Mouse (Mus musculus): ENCODE data around the gene Map3k5. TPM values are rescaled to one million over a fixed set of nuclear protein-coding genes. Genes with fewer than 3 reads are reported as not detected.

The Map3k5 gene
- polyA plus RNA-seq, 1 experiment from 2014 or later, result 2.2 TPM

- TF ChIP-seq CTCF (IDR thresholded peaks at IDR 0.05; ENCODE audit: low read depth), result no peak
- H3K4me1 ChIP-seq (replicated peaks; ENCODE audit: insufficient read depth, low read length), result no peaks in the 10 kb centered on the region
- H3K4me3 ChIP-seq (replicated peaks; ENCODE audit: low read depth, low read length), result no peak overlapping the region
- no peak overlapping the region for H3K27ac ChIP-seq
- H3K36me3 ChIP-seq (ENCODE audit: insufficient read depth, low read length), result no peaks in the 10 kb centered on the region
- DNase-seq (ENCODE audit: low spot score) (no peak), ATAC-seq (replicated peaks; ENCODE audit: low FRiP score, low read depth) (no peak)
- H3K9me3 ChIP-seq (replicated peaks; ENCODE audit: low read length), result no peaks in the 10 kb centered on the region
- no peaks in the 10 kb centered on the region for H3K27me3 ChIP-seq (ENCODE audit: insufficient read depth, low read length)
- WGBS, result 89% methylated on average over 5 of the region's 5 CpGs
- H3K9ac ChIP-seq (ENCODE audit: low read depth, low read length), result no peak overlapping the region
- H3K4me2 ChIP-seq (ENCODE audit: low read length), result no peak overlapping the region
These were observed 44.5 kb downstream of the Map3k5 start for GRCm38 (mm10) chr10:19978662-19979199.

DNA sequence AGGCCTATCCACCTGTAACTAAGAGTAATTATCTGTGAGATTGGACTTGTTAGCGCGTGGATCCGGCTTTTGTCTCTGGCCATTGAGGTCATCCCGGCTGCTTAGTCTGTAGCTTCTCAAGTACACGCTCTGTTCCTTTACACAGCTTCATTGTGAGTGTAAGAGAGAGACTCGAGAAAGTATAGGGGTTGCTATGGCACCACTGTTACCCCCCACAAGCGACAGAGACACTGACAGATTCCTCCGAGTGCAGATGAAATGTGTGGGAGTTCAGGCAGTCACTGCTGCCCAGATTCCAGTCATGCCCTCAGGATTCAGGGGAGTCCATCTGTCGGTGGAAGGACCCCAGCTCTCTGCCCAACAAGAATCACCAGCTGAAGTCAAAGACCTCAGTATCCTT is 53.5 kb downstream of the Map3k5 start:
- no peak overlapping the region for H3K27ac ChIP-seq
- no peak for TF ChIP-seq CTCF (IDR thresholded peaks at IDR 0.05; ENCODE audit: low read depth)
- DNase-seq (ENCODE audit: low spot score), result no peak
- H3K36me3 ChIP-seq (ENCODE audit: insufficient read depth, low read length), result no peaks in the 10 kb centered on the region
- ATAC-seq (replicated peaks; ENCODE audit: low FRiP score, low read depth), result no peak; the same call in 1 of the 2 replicates
- no peaks in the 10 kb centered on the region for H3K27me3 ChIP-seq (ENCODE audit: insufficient read depth, low read length)
- WGBS, result 60% methylated on average over 9 of the region's 9 CpGs
- H3K4me2 ChIP-seq (ENCODE audit: low read length), result no peak overlapping the region
- H3K4me3 ChIP-seq (replicated peaks; ENCODE audit: low read depth, low read length), result no peak overlapping the region
- H3K4me1 ChIP-seq (replicated peaks; ENCODE audit: insufficient read depth, low read length), result no peaks in the 10 kb centered on the region
- H3K9ac ChIP-seq (ENCODE audit: low read depth, low read length), result no peak overlapping the region
- H3K9me3 ChIP-seq (replicated peaks; ENCODE audit: low read length), result no peaks in the 10 kb centered on the region

DNA sequence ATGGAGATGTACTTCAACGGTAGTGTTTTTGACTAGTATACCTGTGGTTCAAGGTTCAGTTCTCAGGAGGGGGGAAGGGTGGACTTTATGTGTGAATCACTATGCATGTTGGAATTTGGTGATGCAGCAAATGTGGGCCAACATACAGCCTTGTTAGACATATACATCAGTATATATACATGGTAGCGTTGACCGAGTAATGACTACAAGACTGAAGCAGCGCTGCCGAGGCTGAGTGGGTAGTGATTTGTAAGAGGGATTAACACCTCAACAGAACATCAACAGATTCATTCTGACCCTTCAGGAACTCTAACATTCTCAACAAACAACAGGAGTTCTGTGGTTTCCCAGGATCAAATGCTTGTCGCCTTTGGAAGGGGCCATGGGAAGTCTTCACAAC is 55.7 kb downstream of the Map3k5 start:
- TF ChIP-seq CTCF (IDR thresholded peaks at IDR 0.05; ENCODE audit: low read depth), result no peak
- DNase-seq (ENCODE audit: low spot score), result no peak
- WGBS, result 88% methylated on average over 6 of the region's 6 CpGs
- no peak overlapping the region for H3K9ac ChIP-seq (ENCODE audit: low read depth, low read length)
- H3K27me3 ChIP-seq (ENCODE audit: insufficient read depth, low read length), result no peaks in the 10 kb centered on the region
- H3K27ac ChIP-seq, result no peak overlapping the region
- no peaks in the 10 kb centered on the region for H3K36me3 ChIP-seq (ENCODE audit: insufficient read depth, low read length)
- no peaks in the 10 kb centered on the region for H3K9me3 ChIP-seq (replicated peaks; ENCODE audit: low read length)
- no peak for ATAC-seq (replicated peaks; ENCODE audit: low FRiP score, low read depth)
- H3K4me3 ChIP-seq (replicated peaks; ENCODE audit: low read depth, low read length), result no peak overlapping the region
- 0 out of 2 replicates have a peak, but pooled peaks cover 2% of the 10 kb centered on the region for H3K4me1 ChIP-seq (replicated peaks; ENCODE audit: insufficient read depth, low read length)
- H3K4me2 ChIP-seq (ENCODE audit: low read length), result no peak overlapping the region

GRCm38 (mm10) chr10:19990638-19991037 is 56.4 kb downstream of the Map3k5 start:
- DNase-seq (ENCODE audit: low spot score) (no peak), ATAC-seq (replicated peaks; ENCODE audit: low FRiP score, low read depth) (no peak)
- 59% methylated on average over 6 of the region's 6 CpGs for WGBS
- Histone ChIP-seq H3K27ac (no peak overlapping the region), H3K9me3 (replicated peaks; ENCODE audit: low read length) (no peaks in the 10 kb centered on the region), H3K4me1 (replicated peaks; ENCODE audit: insufficient read depth, low read length) (0 out of 2 replicates have a peak, but pooled peaks cover 3% of the 10 kb centered on the region), H3K9ac (ENCODE audit: low read depth, low read length) (no peak overlapping the region), H3K4me2 (ENCODE audit: low read length) (no peak overlapping the region), H3K4me3 (replicated peaks; ENCODE audit: low read depth, low read length) (no peak overlapping the region), H3K36me3 (ENCODE audit: insufficient read depth, low read length) (no peaks in the 10 kb centered on the region), H3K27me3 (ENCODE audit: insufficient read depth, low read length) (no peaks in the 10 kb centered on the region)
- no peak for TF ChIP-seq CTCF (IDR thresholded peaks at IDR 0.05; ENCODE audit: low read depth)

DNA sequence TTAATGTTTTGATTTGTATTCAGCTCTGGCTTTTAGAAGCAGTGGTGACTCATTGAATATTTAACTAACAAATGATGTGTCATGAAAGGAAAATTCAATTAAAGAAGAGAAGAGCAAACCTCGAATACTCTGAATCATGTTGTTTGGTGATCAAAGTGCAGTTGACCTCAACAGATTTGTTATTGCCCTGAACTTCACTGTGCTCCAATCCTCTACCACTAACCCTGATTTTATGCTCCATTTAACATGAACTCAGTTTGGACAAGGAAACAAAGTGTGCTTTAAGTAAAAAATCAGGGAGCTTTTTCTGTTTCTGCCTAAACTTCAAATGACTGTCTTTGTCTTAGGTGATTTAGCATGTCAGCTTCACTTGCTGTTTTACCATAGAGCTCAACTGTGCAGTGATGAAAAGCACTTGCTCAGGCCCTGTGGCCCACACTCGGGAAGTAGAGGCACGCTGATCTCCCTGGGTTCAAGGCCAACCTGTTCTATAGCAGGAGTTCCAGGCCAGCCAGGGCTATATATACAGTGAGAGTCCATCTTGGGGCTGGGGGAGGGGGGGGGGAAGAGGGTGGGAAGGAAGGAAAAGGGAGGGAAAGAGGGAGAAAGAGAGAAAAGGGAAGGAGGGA is 57.1 kb downstream of the Map3k5 start:
- 44% methylated on average over 3 of the region's 3 CpGs for WGBS
- Histone ChIP-seq H3K36me3 (ENCODE audit: insufficient read depth, low read length) (no peaks in the 10 kb centered on the region), H3K27ac (0 out of 2 replicates have a peak overlapping the region, but pooled peaks have one; percentile 10), H3K4me2 (ENCODE audit: low read length) (no peak overlapping the region), H3K4me1 (replicated peaks; ENCODE audit: insufficient read depth, low read length) (0 out of 2 replicates have a peak, but pooled peaks cover 3% of the 10 kb centered on the region), H3K9ac (ENCODE audit: low read depth, low read length) (no peak overlapping the region), H3K9me3 (replicated peaks; ENCODE audit: low read length) (no peaks in the 10 kb centered on the region), H3K4me3 (replicated peaks; ENCODE audit: low read depth, low read length) (no peak overlapping the region), H3K27me3 (ENCODE audit: insufficient read depth, low read length) (no peaks in the 10 kb centered on the region)
- DNase-seq (ENCODE audit: low spot score), result peak; percentile 24
- no peak for ATAC-seq (replicated peaks; ENCODE audit: low FRiP score, low read depth)
- no peak for TF ChIP-seq CTCF (IDR thresholded peaks at IDR 0.05; ENCODE audit: low read depth)

DNA sequence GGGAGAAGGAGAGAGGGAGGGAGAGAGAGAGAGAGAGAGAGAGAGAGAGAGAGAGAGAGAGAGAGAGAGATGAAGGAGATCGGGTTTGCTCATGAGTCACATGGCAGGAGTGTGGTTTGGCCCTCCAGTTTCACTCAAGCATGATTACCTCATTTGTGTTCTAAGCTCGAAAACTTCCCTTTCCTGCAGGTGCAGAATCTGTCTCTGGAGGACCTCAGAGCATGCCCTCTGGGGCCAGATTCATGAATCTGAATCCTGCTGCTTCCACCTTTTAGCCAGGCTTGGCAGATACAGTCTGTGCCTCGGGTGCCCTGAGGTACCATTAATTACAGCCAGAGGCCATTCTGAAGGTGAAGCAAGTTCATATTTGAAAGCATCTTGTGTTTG is 57.6 kb downstream of the Map3k5 start:
- TF ChIP-seq CTCF (IDR thresholded peaks at IDR 0.05; ENCODE audit: low read depth), result no peak
- 0 out of 2 replicates have a peak overlapping the region, but pooled peaks have one; percentile 10 for H3K27ac ChIP-seq
- DNase-seq (ENCODE audit: low spot score) (no peak), ATAC-seq (replicated peaks; ENCODE audit: low FRiP score, low read depth) (no peak)
- no peak overlapping the region for H3K4me2 ChIP-seq (ENCODE audit: low read length)
- H3K9me3 ChIP-seq (replicated peaks; ENCODE audit: low read length), result no peaks in the 10 kb centered on the region
- no peaks in the 10 kb centered on the region for H3K36me3 ChIP-seq (ENCODE audit: insufficient read depth, low read length)
- H3K9ac ChIP-seq (ENCODE audit: low read depth, low read length), result no peak overlapping the region
- 12% methylated on average over 3 of the region's 3 CpGs for WGBS
- H3K27me3 ChIP-seq (ENCODE audit: insufficient read depth, low read length), result no peaks in the 10 kb centered on the region
- H3K4me3 ChIP-seq (replicated peaks; ENCODE audit: low read depth, low read length), result no peak overlapping the region
- H3K4me1 ChIP-seq (replicated peaks; ENCODE audit: insufficient read depth, low read length), result 0 out of 2 replicates have a peak, but pooled peaks cover 3% of the 10 kb centered on the region

All from kidney, postnatal 0 days (tissue).